Mouse (Mus musculus): Measurements from ENCODE around the gene Ctsf. TPM values are rescaled to one million over a fixed set of nuclear protein-coding genes. Genes with fewer than 3 reads are reported as not detected.

Gene Ctsf
- polyA plus RNA-seq, 1 experiment = 133 TPM

DNA sequence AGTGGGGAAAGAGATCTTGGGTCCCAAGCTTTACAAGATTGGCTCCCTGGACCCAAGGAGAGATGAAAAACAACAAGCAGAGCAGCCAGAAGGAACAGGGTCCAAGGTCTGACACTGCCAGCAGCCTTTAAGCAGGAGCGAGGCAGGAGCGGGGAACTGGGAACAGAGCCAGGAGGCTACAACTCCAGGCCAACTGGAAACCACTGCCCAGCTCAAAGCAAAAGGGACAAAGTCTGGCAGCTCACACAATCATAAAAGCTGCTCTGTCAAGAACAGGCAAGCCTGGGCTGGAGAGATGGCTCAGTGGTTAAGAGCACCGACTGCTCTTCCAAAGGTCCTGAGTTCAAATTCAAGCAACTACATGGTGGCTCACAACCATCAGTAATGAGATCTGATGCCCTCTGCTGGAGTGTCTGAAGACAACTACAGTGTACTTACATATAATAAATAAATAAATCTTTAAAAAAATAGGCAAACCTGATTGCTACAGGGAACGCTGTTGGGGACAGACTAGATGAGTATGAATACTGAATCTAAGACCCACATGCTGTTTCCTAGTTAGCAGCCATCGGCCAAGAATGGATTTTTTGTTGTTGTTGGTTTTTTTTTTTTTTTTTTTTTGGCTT lies 34.1 kb upstream of the Ctsf start:
- H3K4me1 ChIP-seq (ENCODE audit: control insufficient read depth, insufficient read depth, low read length) = no peaks in the 10 kb centered on the region
- no peak overlapping the region for H3K27ac ChIP-seq (ENCODE audit: insufficient read depth, low read length)
- no peak overlapping the region for H3K4me3 ChIP-seq (ENCODE audit: insufficient read depth, low read length)
- TF ChIP-seq CTCF (IDR thresholded peaks at IDR 0.05; ENCODE audit: extremely low read depth, insufficient read depth, low read length) (no peak), POLR2A (IDR thresholded peaks at IDR 0.05; ENCODE audit: extremely low read depth, insufficient read depth, low read length) (no peak)

DNA sequence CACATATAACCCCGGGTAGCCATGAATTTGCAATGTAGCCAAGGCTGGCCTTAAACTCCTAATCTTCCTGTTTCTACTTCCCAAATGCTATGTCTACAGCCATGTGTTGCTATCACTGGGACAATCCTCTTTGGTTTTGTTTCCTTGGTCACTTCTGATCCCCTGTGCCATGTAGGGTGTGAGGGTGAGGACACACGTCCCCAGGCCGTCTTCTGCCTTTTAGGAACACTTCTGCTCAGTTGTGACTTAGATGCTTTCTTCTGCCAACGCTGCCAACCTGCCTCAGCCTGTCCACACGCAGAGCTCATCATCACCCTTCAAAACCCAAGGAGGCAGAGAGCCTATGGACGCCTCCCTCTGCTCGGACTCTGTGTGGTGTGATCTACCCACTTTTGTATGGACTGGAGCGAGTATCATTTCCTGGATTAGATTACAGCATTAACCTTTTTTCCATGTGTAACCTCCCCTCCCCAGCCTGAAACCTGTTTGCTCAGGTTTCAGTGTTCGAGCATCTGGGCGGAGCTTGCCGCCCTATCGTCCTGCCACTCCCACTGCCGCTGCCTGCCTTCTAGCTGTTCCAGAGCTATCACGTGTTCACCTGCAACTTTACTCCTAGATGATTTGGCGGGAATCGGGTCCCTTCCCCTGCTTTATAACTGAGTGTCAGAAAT lies 26.4 kb upstream of the Ctsf start:
- H3K4me3 ChIP-seq (ENCODE audit: insufficient read depth, low read length) = no peak overlapping the region
- TF ChIP-seq POLR2A (IDR thresholded peaks at IDR 0.05; ENCODE audit: extremely low read depth, insufficient read depth, low read length) = no peak
- TF ChIP-seq CTCF (IDR thresholded peaks at IDR 0.05; ENCODE audit: extremely low read depth, insufficient read depth, low read length) = no peak
- no peak overlapping the region for H3K27ac ChIP-seq (ENCODE audit: insufficient read depth, low read length)
- H3K4me1 ChIP-seq (ENCODE audit: control insufficient read depth, insufficient read depth, low read length) = no peaks in the 10 kb centered on the region

DNA sequence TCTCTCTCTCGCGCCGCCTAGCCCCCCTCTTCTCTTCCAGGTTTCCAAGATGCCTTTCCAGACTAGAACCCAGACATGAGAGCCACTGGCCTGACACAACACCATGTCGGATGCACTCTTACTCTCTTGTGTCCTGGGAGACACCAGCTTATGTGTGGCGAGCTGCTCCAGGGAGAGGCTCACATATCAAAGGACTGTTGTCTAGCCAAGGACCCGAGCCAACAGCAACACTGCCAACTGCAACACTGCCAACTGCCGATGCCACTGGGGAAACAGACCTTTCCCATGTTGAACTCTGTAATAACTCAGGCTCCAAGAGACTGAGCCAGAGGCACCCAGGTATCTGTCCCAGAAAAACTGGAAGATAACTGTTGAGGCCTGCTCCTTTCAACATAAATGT lies 25.8 kb upstream of the Ctsf start:
- Histone ChIP-seq H3K4me3 (ENCODE audit: insufficient read depth, low read length) (no peak overlapping the region), H3K27ac (ENCODE audit: insufficient read depth, low read length) (no peak overlapping the region), H3K4me1 (ENCODE audit: control insufficient read depth, insufficient read depth, low read length) (no peaks in the 10 kb centered on the region)
- TF ChIP-seq POLR2A (IDR thresholded peaks at IDR 0.05; ENCODE audit: extremely low read depth, insufficient read depth, low read length) (no peak), CTCF (IDR thresholded peaks at IDR 0.05; ENCODE audit: extremely low read depth, insufficient read depth, low read length) (no peak)

DNA sequence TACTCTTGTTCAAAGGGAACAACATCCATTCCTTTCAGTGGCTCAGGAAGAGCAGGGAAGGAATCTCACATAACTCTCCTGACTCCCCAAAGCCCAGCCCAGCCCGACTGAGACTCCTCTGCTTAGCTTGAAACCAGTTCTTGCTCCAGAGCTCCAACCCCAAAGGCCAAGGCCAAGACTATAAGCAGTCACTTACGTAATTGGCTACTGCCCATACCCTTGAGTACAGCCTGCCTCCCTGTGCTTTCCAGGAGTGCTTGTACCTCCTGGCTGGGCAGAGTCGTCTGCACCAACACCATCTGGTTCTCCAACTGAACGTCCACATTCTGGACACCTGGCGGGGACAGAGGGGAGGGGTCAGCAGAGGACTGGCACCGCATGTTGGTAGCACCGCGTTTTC lies 21.0 kb upstream of the Ctsf start:
- Histone ChIP-seq H3K27ac (ENCODE audit: insufficient read depth, low read length) (no peak overlapping the region), H3K4me3 (ENCODE audit: insufficient read depth, low read length) (no peak overlapping the region), H3K4me1 (ENCODE audit: control insufficient read depth, insufficient read depth, low read length) (no peaks in the 10 kb centered on the region; the same call in 1 of the 2 replicates)
- TF ChIP-seq CTCF (IDR thresholded peaks at IDR 0.05; ENCODE audit: extremely low read depth, insufficient read depth, low read length) = no peak
- TF ChIP-seq POLR2A (IDR thresholded peaks at IDR 0.05; ENCODE audit: extremely low read depth, insufficient read depth, low read length) = no peak

DNA sequence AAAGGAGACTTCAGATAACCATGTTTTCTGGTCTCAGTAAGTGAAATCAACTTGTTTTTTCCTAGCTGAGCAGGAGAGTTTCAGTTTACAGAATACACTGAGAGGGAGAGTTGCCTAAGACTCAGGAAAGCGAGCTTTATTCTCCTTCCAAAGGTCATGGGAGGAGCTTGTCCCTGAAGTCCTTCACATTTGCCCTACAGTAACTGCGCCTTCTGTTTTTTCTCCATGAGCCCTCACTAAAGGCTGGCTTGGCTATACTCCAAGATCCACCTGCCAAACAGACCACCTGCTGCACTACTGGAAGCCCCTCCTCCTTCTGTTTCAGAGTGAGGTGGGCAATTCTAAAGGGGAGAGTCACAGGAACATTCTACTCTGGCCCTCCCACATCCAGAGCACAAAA lies 18.8 kb upstream of the Ctsf start:
- Histone ChIP-seq H3K4me1 (ENCODE audit: control insufficient read depth, insufficient read depth, low read length) (no peaks in the 10 kb centered on the region; the same call in 1 of the 2 replicates), H3K4me3 (ENCODE audit: insufficient read depth, low read length) (no peak overlapping the region), H3K27ac (ENCODE audit: insufficient read depth, low read length) (no peak overlapping the region)
- no peak for TF ChIP-seq POLR2A (IDR thresholded peaks at IDR 0.05; ENCODE audit: extremely low read depth, insufficient read depth, low read length)
- TF ChIP-seq CTCF (IDR thresholded peaks at IDR 0.05; ENCODE audit: extremely low read depth, insufficient read depth, low read length) = no peak

DNA sequence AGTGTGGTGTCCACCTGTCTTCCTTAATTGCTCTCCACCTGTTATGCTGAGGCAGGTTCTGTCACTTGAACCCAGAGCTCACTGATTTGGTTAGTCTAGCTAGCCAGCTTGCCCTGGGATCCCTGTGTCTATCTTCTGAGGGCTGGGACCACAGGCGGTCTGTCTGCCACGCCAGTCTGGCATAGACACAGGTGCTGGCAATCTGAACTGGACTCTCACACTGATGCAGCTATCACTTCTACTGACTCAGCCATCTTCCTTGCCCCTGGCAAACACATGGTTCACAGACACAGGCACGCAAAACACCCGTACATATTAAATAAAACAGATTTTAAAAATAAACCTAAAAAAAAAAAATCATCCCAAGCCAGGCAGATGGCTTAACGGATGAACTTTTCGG lies 17.9 kb upstream of the Ctsf start:
- no peaks in the 10 kb centered on the region; the same call in 1 of the 2 replicates for H3K4me1 ChIP-seq (ENCODE audit: control insufficient read depth, insufficient read depth, low read length)
- no peak overlapping the region for H3K4me3 ChIP-seq (ENCODE audit: insufficient read depth, low read length)
- TF ChIP-seq CTCF (IDR thresholded peaks at IDR 0.05; ENCODE audit: extremely low read depth, insufficient read depth, low read length) = no peak
- TF ChIP-seq POLR2A (IDR thresholded peaks at IDR 0.05; ENCODE audit: extremely low read depth, insufficient read depth, low read length) = no peak
- H3K27ac ChIP-seq (ENCODE audit: insufficient read depth, low read length) = no peak overlapping the region

DNA sequence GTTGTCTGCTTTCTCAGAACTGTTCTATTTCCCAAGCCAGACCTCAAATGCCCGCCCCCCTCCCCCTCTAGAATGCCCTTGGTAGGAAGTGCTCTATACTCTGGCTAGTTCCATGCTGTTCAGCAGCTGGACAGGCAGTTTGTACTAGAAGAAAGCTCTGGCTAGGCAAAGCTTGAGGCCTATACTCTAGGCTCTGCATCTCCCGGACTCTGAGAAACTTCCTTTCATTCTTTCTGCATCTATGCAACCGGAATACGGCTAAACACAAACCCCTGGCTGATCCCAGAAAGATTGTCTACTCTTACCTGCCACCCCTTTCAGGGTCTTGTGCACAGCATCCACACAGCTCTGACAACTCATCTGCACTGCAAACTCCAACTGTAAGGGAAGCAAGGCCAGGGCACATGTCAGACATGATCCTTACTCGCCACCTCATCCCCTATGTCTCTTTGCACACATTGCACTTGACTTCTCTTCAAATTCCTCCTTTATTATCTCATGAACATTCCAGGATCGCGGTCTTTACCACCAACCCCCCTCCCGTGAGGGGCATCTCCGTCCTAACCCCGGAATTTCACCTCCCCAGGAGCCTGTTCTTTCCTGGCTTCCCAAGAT lies 16.3 kb upstream of the Ctsf start:
- Histone ChIP-seq H3K4me1 (ENCODE audit: control insufficient read depth, insufficient read depth, low read length) (no peaks in the 10 kb centered on the region; the same call in 1 of the 2 replicates), H3K4me3 (ENCODE audit: insufficient read depth, low read length) (peak overlapping the region; percentile 61), H3K27ac (ENCODE audit: insufficient read depth, low read length) (no peak overlapping the region)
- TF ChIP-seq CTCF (IDR thresholded peaks at IDR 0.05; ENCODE audit: extremely low read depth, insufficient read depth, low read length) = no peak
- no peak for TF ChIP-seq POLR2A (IDR thresholded peaks at IDR 0.05; ENCODE audit: extremely low read depth, insufficient read depth, low read length)

DNA sequence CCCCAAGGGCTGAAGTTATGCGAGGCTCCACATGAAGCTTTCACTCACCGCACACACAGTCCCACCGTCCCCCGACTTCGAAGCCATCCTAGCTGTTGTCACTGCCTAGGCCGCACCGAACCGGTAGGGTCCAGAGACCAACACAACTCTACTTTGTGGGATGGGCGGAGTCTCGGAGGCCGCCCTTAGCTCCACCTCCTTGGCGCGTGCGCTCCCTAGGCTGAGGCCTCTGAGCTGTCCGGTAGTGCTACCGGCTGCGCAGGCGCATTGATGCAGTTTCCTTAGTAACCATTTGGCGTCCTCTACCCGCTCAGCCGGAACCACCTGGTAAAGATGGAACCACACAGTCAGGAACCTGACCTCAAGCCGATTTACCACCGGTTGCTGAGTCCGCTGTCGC lies 15.8 kb upstream of the Ctsf start, which contains the start of the genes Ccs and Ccdc87:
Ccs (minus strand) TSS at position 184 of the 400 bp plus-strand sequence.
Ccdc87 (plus strand) TSS at position 218 of the 400 bp plus-strand sequence.
- H3K4me3 ChIP-seq (ENCODE audit: insufficient read depth, low read length) = peak within 1 kb of the TSS; percentile 61
- H3K27ac ChIP-seq (ENCODE audit: insufficient read depth, low read length) = no peak within 1 kb of the TSS
- TF ChIP-seq CTCF (IDR thresholded peaks at IDR 0.05; ENCODE audit: extremely low read depth, insufficient read depth, low read length) (no peak), POLR2A (IDR thresholded peaks at IDR 0.05; ENCODE audit: extremely low read depth, insufficient read depth, low read length) (peak; percentile 79)
- H3K4me1 ChIP-seq (ENCODE audit: control insufficient read depth, insufficient read depth, low read length) = no peaks in the 10 kb centered on the region; the same call in 1 of the 2 replicates

DNA sequence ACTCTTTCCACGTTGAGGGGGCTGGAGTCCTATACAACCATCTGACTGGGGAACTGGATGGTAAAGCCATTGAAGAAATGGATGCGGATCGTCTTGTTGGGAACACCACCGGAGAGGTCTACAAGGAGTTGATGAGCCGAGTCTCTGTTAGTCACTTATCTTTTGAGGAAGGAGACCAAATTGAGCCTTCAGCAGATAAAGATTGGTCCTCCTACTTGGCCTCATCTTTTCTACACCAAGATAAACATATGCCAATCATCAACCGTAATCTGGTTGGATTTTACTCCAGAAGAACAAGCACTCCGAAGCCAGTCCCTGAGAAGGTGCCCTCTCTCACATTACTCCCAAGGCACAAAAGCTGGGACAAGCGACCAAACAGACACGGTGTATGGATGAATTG lies 14.1 kb upstream of the Ctsf start:
- H3K4me3 ChIP-seq (ENCODE audit: insufficient read depth, low read length) = no peak overlapping the region
- TF ChIP-seq POLR2A (IDR thresholded peaks at IDR 0.05; ENCODE audit: extremely low read depth, insufficient read depth, low read length) = no peak
- no peak for TF ChIP-seq CTCF (IDR thresholded peaks at IDR 0.05; ENCODE audit: extremely low read depth, insufficient read depth, low read length)
- H3K4me1 ChIP-seq (ENCODE audit: control insufficient read depth, insufficient read depth, low read length) = no peaks in the 10 kb centered on the region; the same call in 1 of the 2 replicates
- H3K27ac ChIP-seq (ENCODE audit: insufficient read depth, low read length) = no peak overlapping the region

All from cortical plate, adult 2 months (tissue).